Mouse (Mus musculus) spleen, postnatal 4 days (tissue): ENCODE data around the gene Slc35f2.

Source experiments
- DNase-seq, 2 experiments: peaks; one replicate each; pipeline ENCODE4 v3.0.0; 2022; ENCODE audit warnings: low spot score in 2 of 2

Gene Slc35f2

DNA sequence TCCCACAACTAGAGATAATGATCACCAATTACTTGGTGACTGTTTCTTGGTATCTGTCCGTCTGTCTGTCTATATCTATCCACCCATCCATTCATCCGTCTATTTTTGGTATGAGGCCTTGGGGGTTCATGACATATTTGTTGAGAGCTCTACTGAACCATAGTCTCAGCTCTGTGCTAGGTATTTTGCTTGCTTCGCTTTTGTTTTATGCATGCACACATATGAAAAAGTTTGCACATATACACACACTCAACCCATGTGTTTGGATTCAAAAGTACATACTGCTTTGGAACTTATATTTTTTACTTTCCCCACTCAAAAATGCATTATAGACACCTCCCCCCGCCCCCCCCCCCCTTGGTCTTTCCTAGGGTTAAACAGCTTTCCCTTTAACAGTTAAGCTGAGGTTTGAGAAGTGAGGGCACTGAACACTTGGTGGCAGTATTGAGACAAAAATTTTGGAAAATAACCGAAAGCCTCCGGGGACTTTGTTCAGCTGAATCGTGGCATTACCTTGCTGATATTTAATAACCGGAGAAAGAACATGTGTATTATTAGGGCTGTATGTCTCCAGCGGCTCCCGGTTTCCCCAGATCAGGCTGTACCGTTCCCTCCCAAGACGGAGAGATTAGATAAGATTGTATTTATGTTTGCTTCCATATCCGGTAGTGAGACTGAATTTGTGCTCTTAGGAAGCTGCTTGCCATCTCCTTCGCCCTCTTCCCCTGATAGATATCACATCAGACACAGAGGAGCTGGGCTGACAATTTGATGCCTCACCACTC lies 57.9 kb downstream of the Slc35f2 start:
- DNase-seq = no peak

DNA sequence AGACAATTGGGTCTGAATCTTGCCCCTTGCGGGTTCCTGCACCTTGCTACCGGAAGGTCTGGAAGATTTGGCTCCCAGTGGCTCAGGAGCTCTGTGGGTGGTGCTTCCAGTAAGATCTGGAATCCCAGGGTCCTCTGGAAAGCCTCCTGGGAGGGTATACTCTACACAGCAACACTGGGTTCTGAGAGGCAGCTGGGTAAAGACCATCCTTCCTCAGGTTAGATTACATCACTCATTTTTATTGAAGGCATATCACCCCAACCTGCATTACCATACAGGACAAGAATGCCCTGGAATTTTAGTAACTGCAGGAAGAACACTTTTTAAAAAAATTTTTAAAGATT lies 58.5 kb downstream of the Slc35f2 start:
- DNase-seq = no peak

DNA sequence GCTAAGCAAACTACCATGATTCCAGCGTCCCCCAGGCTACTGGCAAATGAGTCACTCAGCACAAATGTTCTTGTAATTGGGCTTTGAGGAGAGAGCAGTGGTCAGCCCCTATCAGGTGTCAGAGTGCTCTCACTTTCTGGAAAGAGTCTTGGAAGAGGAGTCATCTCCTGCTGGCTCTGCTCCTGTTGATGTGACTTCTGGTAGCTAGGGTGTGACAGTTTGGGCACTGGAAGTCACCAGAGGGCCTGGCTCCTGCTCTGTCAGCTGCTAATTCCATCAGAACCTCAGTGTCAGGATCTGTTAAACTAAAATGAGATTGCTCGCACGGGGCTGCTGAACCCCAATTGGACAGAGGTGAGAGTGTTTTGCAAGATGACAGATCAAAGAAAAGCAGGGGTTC lies 63.7 kb downstream of the Slc35f2 start:
- no peak for DNase-seq

DNA sequence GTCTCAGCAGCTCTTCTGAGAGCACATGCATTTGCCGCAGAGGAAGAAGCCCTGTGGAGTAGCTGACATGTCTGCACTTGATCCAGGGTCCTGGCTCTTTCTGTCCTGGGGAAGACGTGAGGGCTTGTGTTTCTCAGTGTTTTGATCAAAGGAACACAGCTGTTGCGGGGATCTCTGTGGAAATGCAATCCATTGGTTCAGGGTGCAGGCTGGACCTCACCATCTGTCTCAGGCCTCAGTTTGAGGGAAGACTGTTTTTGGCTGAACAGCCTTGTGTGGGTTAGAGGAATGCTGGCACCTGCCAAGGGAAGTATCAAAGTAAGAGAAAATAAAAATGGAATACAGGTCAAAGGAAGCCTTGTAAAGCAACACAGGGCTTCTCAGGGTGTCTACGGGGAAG lies 64.6 kb downstream of the Slc35f2 start:
- DNase-seq = no peak

DNA sequence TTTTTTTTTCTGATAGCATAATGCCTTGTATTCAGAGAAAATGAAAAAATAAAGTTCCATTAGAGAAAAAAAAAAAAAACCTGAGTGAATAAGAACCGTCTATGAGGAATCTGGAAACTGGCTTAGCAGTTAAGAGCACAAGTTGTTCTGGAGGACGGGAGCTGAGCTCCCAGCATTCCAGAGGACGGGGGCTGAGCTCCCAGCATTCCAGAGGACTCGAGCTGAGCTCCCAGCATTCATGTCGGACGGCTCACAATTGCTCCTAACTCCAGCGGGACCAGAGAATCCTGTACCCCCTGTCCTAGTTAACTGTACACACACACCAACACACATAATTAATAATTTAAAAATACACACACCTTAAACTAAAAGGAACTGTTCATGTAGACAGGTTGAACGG lies 67.5 kb downstream of the Slc35f2 start:
- DNase-seq = no peak

DNA sequence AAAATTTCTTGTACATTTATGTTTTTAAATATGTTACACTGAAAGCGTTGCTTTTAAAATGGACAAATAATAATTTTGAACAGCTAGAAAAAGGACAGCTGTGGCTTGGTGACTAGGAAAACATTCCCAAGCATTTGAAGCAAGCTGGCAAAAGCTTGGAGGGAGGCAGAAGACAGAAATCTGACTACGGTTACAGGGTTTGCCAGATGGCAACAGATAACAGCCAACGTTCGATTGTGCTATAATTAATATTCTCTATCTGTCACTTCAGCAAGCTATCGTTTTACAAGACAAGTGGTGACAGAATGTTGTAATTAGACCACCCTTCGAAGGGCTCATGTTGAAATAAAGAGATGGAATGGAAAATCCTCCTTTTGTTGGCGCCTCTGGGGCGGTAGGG lies 77.2 kb downstream of the Slc35f2 start:
- no peak for DNase-seq

DNA sequence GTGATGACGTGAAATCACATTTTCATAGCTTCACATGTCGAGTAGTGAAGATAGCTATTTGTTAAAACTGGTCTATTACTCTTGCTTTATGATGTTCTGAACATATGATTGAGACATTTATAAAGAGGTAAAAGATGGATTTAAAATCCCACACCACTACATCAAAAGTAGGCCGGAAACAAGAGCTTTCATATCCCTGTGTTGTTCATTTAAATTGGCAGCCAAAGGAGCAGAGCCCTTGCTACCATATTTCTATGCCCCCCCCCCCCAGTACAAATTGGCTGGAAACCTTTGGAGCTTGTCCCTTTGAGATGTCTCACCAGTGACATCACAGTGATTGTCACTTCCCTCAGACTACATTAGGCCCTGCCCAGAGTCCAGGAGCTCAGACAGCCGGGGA lies 78.5 kb downstream of the Slc35f2 start, which contains the start of gene Sln:
TSS of gene Sln (plus strand) at position 301 of the 400 bp plus-strand sequence.
- no peak for DNase-seq

DNA sequence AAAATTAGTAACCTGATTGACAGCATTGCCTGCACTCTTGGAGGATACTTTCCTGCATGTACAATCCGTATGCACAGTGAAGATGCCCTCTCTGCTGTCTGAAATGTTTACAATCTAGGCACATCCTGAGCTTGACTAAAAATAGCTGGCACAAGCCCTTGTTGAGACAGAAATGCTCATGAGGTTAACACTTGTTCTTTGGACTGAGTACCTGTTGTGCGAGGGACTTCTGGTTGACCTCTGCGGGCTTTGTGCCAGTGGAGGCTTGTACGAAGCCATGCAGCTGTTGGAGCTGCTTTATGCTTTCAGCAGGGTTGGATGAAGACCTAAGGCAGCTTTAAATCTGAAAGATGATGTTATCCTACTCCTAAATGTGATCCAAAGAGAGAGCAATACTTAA lies 80.8 kb downstream of the Slc35f2 start:
- DNase-seq = no peak

DNA sequence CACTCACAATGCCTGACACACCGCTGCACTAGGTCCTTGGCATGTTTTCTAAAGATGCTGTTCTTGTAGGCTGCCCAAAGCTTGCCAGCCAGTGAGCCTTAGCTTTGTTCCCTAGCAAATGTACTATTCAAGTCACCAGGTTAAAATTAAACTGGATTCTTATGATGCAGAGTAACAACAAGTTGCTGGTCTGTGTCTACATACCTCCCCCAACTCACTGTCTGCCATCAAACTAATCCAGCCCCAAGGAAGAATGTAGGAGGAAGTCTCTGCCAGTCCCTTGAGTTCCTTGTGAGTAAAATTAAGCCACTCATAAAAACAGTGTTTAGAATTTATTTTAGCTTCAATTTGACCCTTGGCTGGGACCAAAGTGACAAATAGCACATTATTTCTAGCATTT lies 82.3 kb downstream of the Slc35f2 start:
- DNase-seq = no peak

DNA sequence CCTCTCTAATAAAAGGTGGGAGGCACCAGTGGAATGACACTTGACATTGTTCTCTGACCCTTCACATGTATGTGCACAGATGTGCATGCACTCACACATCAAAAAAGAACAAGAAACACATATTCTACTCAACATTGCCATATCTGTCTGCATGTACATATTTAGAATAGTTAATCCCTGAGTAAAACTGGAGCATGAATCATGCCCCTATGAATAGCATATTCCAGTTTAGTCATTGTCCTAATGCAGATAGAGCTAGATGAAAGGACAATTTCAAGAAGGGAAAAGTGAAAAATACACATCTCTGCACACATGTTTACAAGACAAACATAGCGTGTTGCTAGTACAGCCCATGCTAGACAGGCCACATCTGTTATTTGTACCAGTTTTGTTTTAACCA lies 83.2 kb downstream of the Slc35f2 start:
- no peak for DNase-seq

DNA sequence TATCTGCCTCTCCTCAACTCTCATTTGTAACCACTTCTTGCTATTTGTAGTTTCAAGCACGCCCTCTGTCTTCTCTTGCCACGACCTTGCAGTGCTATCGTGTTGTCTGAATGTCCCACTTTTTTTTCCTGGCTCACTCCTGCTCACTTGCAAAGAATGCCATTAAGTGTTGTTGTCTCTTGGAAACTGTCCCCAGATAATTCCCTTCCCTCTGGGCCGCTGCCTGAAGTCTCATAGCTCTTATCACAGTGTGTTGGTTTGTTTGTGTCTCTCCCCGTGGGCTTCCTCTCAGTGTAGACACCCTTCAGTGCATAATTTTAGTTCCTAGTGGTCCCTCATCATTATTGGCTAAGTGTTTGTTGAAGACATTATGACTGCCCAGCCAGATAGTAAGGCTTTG lies 86.5 kb downstream of the Slc35f2 start:
- no peak for DNase-seq
